Mouse (Mus musculus) bone marrow macrophage, adult 2 months (primary cell): ENCODE data around the gene Amacr. TPM values are rescaled to one million over a fixed set of nuclear protein-coding genes. Genes with fewer than 3 reads are reported as not detected.

Experiments used
- H3K27ac ChIP-seq: 2 replicates; pipeline ENCODE4 v1.5.1; 2012; ENCODE audit warnings: low read depth, low read length; ENCODE audit not compliant: insufficient read depth
- H3K4me1 ChIP-seq: 2 replicates; pipeline ENCODE4 v1.6.1; 2012; ENCODE audit warnings: low read length; ENCODE audit not compliant: control insufficient read depth, insufficient read depth
- H3K4me3 ChIP-seq: 2 replicates; pipeline ENCODE4 v1.5.1; 2012; ENCODE audit warnings: mild to moderate bottlenecking, low read length, moderate library complexity; ENCODE audit not compliant: insufficient read depth
- CTCF ChIP-seq: IDR thresholded peaks from 2 replicates; pipeline ENCODE4 v1.5.1; 2012; ENCODE audit warnings: low read depth, mild to moderate bottlenecking, low read length, moderate library complexity
- POLR2A ChIP-seq: IDR thresholded peaks from 2 replicates; pipeline ENCODE4 v1.6.1; 2012; ENCODE audit warnings: mild to moderate bottlenecking, low read depth, low read length, borderline replicate concordance
- polyA plus RNA-seq: library from polyadenylated mRNA; stranded (reverse); fragments of >200 nt; gene quantifications from 2 replicates; pipeline ENCODE4 v1.2.4, GENCODE M21; 2012; ENCODE audit not compliant: missing spikeins, insufficient read depth, insufficient read length

The Amacr gene
- polyA plus RNA-seq, 1 experiment, result 3.5 TPM

GRCm38 (mm10) chr15:11042828-11043227, 61.3 kb downstream of the Amacr start:
- Histone ChIP-seq H3K27ac (no peak overlapping the region), H3K4me1 (no peaks in the 10 kb centered on the region), H3K4me3 (no peak overlapping the region)
- TF ChIP-seq CTCF, result no peak
- TF ChIP-seq POLR2A, result no peak

Other genes with a start within 250 kb of the Amacr start
- gene C1qtnf3, start 29.4 kb upstream of the Amacr start, polyA plus RNA-seq, result not detected in 2 replicates
- gene Slc45a2, start 19.0 kb downstream of the Amacr start, polyA plus RNA-seq, result not detected in 2 replicates
- gene Rxfp3, start 56.2 kb downstream of the Amacr start, polyA plus RNA-seq, result not detected in 2 replicates
- gene Adamts12, start 83.0 kb downstream of the Amacr start, polyA plus RNA-seq, result 0.23 TPM in 1 of 2 replicates, not detected in the other